Mouse (Mus musculus) thymus, adult 2 months (tissue): ENCODE data around the gene Clec9a. TPM values are rescaled to one million over a fixed set of nuclear protein-coding genes. Genes with fewer than 3 reads are reported as not detected.
A peak's percentile ranks its signal among the peaks of the same experiment; 100 is the strongest.

Experiments
- DNase-seq: peaks from one replicate; pipeline ENCODE4 v3.0.0; 2021
- H3K27ac ChIP-seq: fragments of 200-500 bp; 2 replicates; pipeline ENCODE4 v1.5.1; 2012; ENCODE audit warnings: low read length, control low read depth; ENCODE audit not compliant: control insufficient read depth, insufficient read depth
- H3K27me3 ChIP-seq: fragments of 200-500 bp; 2 replicates; pipeline ENCODE4 v1.6.1; 2012; ENCODE audit warnings: mild to moderate bottlenecking, low read length, moderate library complexity, mixed read lengths; ENCODE audit not compliant: control insufficient read depth, insufficient read depth
- H3K36me3 ChIP-seq: fragments of 200-500 bp; 2 replicates; pipeline ENCODE4 v1.6.1; 2012; ENCODE audit warnings: mild to moderate bottlenecking, low read length, moderate library complexity; ENCODE audit not compliant: control insufficient read depth, insufficient read depth
- H3K4me1 ChIP-seq: fragments of 200-500 bp; replicated peaks from 2 replicates; pipeline ENCODE4 v1.6.1; 2012; ENCODE audit warnings: low read length; ENCODE audit not compliant: control insufficient read depth, insufficient read depth
- H3K4me3 ChIP-seq: fragments of 200-500 bp; 2 replicates; pipeline ENCODE4 v1.5.1; 2012; ENCODE audit warnings: mild to moderate bottlenecking, low read length, control low read depth, moderate library complexity; ENCODE audit not compliant: control insufficient read depth, insufficient read depth
- CTCF ChIP-seq: fragments of 200-500 bp; IDR thresholded peaks from 2 replicates; pipeline ENCODE4 v1.5.1; 2012; ENCODE audit warnings: mild to moderate bottlenecking, control low read depth, low read length, moderate library complexity, borderline replicate concordance; ENCODE audit not compliant: control insufficient read depth, poor library complexity, insufficient read depth; ENCODE audit errors: extremely low read depth
- POLR2A ChIP-seq: fragments of 200-500 bp; IDR thresholded peaks from 2 replicates; pipeline ENCODE4 v1.6.1; 2012; ENCODE audit warnings: mild to moderate bottlenecking, low read length, control low read depth, moderate library complexity; ENCODE audit not compliant: control insufficient read depth, poor library complexity, insufficient read depth; ENCODE audit errors: extremely low read depth
- WGBS: fragments of 180-500 bp; shearing (Covaris S2); methylation state at CpG from one replicate; pipeline ENCODE4 v1.1.7; 2018; 5-methylcytosine and 5-hydroxymethylcytosine counted together
- polyA plus RNA-seq: library from polyadenylated mRNA; depleted of rRNA; stranded (reverse); fragments of >200 nt; gene quantifications from 2 replicates; pipeline ENCODE4 v1.2.3, GENCODE M21; 2012; rRNA removed

The Clec9a gene
- 2.3 and 4.6 TPM in 2 replicates for polyA plus RNA-seq

- no peak within 1 kb of the TSS for H3K27ac ChIP-seq
- no peaks in the 10 kb centered on the region for H3K36me3 ChIP-seq
Measured at GRCm38 (mm10) chr6:129408562-129408961, at the start of gene Clec9a. Gene Clec9a (plus strand): TSS chr6:129408862.

GRCm38 (mm10) chr6:129359515-129359914 lies 49.1 kb upstream of the Clec9a start:
- Histone ChIP-seq H3K27me3 (no peaks in the 10 kb centered on the region), H3K36me3 (no peaks in the 10 kb centered on the region), H3K4me3 (no peak overlapping the region), H3K4me1 (no peaks in the 10 kb centered on the region), H3K27ac (no peak overlapping the region)
- DNase-seq, result no peak
- 93% methylated on average over 2 of the region's 2 CpGs for WGBS
- no peak for TF ChIP-seq CTCF
- no peak for TF ChIP-seq POLR2A

More at GRCm38 (mm10) chr6:129408562-129408961, at the start of gene Clec9a:
- Histone ChIP-seq H3K27me3 (no peaks in the 10 kb centered on the region), H3K4me1 (no peaks in the 10 kb centered on the region), H3K4me3 (no peak within 1 kb of the TSS)
- 95% methylated on average over 2 of the region's 2 CpGs for WGBS
- DNase-seq, result no peak
- TF ChIP-seq CTCF, result no peak
- TF ChIP-seq POLR2A, result no peak

GRCm38 (mm10) chr6:129363942-129364341 lies 44.7 kb upstream of the Clec9a start:
- Histone ChIP-seq H3K27ac (no peak overlapping the region), H3K4me1 (no peaks in the 10 kb centered on the region), H3K36me3 (no peaks in the 10 kb centered on the region), H3K27me3 (no peaks in the 10 kb centered on the region), H3K4me3 (no peak overlapping the region)
- WGBS, result 91% methylated on average over 1 of the region's 1 CpGs
- TF ChIP-seq POLR2A, result no peak
- no peak for TF ChIP-seq CTCF
- no peak for DNase-seq

GRCm38 (mm10) chr6:129365959-129366359 lies 42.7 kb upstream of the Clec9a start:
- Histone ChIP-seq H3K4me1 (no peaks in the 10 kb centered on the region), H3K27ac (no peak overlapping the region), H3K27me3 (no peaks in the 10 kb centered on the region), H3K4me3 (no peak overlapping the region), H3K36me3 (no peaks in the 10 kb centered on the region)
- 11% methylated on average over 6 of the region's 6 CpGs for WGBS
- TF ChIP-seq POLR2A, result no peak
- no peak for TF ChIP-seq CTCF
- peak; percentile 51 for DNase-seq

GRCm38 (mm10) chr6:129369374-129370132 lies 39.1 kb upstream of the Clec9a start:
- Histone ChIP-seq H3K27me3 (no peaks in the 10 kb centered on the region), H3K4me1 (no peaks in the 10 kb centered on the region), H3K27ac (no peak overlapping the region), H3K36me3 (no peaks in the 10 kb centered on the region), H3K4me3 (no peak overlapping the region)
- TF ChIP-seq POLR2A (no peak), CTCF (no peak)
- DNase-seq, result no peak
- WGBS, result 75% methylated on average over 7 of the region's 7 CpGs

GRCm38 (mm10) chr6:129374937-129375471 lies 33.7 kb upstream of the Clec9a start:
- no peaks in the 10 kb centered on the region; the same call in 1 of the 2 replicates for H3K4me1 ChIP-seq
- no peaks in the 10 kb centered on the region for H3K36me3 ChIP-seq
- WGBS, result 3% methylated on average over 2 of the region's 2 CpGs
- no peak overlapping the region for H3K27ac ChIP-seq
- no peak for TF ChIP-seq POLR2A
- no peak for TF ChIP-seq CTCF
- H3K27me3 ChIP-seq, result no peaks in the 10 kb centered on the region
- no peak for DNase-seq
- H3K4me3 ChIP-seq, result no peak overlapping the region

- TF ChIP-seq POLR2A (no peak), CTCF (no peak)
- Histone ChIP-seq H3K4me3 (no peak overlapping the region), H3K4me1 (no peaks in the 10 kb centered on the region), H3K36me3 (no peaks in the 10 kb centered on the region), H3K27me3 (no peaks in the 10 kb centered on the region), H3K27ac (no peak overlapping the region)
- no peak for DNase-seq
- WGBS, result 88% methylated on average over 4 of the region's 4 CpGs
Measured at GRCm38 (mm10) chr6:129380454-129380853, 28.2 kb upstream of the Clec9a start.
